Mouse (Mus musculus) G1E-ER4 (cell line): Measurements from ENCODE around the gene Cdh23. TPM values are rescaled to one million over a fixed set of nuclear protein-coding genes. Genes with fewer than 3 reads are reported as not detected.

Experiments used
- GATA1 ChIP-seq: IDR thresholded peaks from one replicate; pipeline ENCODE4 v1.8.0; 2012; ENCODE audit warnings: low read length, inconsistent platforms
- polyA plus RNA-seq: library from polyadenylated mRNA; stranded (reverse); fragments of >175 nt; gene quantifications from 2 replicates; pipeline ENCODE4 v1.2.3, GENCODE M21; 2012

Gene Cdh23
- polyA plus RNA-seq, 1 experiment, result not detected

DNA sequence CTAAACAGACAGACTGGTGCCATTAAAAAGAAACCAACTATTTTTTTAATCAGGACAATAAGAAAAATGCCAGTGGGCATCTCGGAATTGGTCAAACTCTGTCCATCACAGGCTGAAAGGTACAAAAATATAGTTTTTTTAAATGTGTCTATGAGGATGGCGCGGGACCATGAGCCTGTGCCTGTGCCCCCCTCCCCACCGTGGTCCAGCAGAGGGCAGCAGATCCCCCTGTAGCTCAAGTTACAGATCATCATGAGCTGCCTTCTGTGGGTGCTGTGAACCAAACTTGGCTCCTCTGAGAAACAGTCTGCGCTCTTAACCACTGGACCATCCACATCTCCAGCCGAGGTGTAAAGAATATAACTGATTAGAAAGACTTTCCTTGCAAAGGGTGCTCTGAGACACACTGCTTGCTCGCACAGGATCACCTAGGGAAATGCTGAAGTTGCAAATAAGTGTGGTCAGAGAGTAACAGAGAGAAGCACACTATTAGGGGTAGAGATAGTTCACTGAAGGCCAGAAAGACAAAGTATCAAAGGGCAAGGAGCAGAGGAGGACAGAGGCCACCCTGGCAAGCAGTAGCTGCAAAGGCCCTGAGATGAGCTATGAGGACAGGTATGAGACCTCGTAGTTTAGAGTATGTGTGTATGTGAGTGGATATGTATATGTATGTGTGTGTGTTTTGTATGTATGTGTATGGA, 74.7 kb downstream of the Cdh23 start:
- TF ChIP-seq GATA1, result no peak

DNA sequence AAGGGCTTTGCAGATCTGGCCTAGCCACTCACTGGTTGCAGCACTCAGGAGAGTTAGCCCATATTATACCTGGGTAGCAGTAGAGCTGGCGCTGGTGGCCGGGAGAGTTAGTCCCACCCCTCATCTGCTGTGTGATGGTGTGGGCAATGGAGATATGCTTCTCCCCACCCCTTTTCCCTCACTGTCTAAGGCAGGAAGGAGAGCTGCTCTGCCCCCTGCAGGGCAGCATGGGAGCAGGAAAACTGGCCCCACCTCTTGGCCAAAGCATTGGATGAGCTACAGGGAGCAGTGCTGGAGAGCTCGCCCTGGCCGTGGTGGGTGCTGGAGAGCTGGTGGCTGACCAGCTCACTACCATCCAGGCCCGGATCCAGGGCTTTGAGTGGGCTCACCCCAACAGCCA, 80.4 kb downstream of the Cdh23 start:
- TF ChIP-seq GATA1, result no peak

DNA sequence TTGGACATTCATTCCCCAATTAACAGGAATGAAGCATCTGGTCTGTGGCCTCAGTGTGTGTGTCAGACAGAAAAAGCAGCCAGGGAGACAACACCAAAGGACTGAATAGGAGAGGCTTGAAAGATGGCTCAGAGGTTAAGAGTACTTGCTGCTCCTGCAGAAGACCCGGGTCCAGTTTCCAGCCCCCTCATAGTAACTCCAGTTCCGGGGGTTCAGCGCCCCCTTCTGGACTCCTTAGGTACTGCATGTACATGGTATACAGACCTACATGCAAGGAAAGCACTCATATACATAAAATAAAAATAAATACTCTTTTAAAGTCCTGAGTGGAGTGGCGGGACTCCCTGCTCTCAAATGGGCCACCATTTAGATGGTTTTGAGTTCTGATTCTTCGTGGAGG, 83.4 kb downstream of the Cdh23 start:
- TF ChIP-seq GATA1, result no peak

DNA sequence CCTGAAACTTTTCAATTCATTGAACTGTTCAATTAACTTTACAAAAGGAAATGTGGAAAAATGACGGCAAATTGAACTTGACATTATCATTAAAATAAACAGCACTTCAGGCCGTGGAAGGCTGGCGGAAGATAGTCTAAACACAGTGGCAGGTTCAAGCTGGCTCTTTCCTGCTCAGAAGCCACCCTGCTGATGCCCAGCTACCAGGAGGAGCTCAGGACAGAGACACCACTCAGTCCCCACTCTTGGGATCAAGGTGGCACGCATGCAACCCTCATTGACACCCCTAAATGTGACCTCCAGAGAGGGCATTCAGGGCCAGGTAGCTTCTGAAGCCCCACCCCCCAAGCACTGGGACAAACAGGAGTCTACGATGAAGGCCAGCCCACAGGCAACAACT, 89.1 kb downstream of the Cdh23 start:
- TF ChIP-seq GATA1, result no peak

DNA sequence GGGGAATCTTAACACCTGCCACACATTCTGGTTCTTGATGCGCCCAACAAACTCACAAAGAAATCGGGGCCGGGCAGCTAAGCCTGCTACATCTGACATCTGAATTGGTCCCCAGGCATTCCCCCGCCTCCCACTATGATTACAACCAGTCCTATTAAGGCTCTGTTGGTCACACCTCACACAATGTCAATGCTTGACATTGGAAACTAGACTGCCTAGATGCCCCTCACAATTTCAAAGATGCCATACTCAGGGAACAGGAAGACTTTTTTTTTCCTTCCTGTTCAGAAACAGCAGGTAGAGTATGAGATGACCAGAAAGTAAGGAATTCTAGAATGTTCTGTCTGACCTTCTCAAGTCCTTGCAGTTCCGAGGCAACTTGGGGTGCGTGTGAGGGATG, 89.6 kb downstream of the Cdh23 start:
- no peak for TF ChIP-seq GATA1

DNA sequence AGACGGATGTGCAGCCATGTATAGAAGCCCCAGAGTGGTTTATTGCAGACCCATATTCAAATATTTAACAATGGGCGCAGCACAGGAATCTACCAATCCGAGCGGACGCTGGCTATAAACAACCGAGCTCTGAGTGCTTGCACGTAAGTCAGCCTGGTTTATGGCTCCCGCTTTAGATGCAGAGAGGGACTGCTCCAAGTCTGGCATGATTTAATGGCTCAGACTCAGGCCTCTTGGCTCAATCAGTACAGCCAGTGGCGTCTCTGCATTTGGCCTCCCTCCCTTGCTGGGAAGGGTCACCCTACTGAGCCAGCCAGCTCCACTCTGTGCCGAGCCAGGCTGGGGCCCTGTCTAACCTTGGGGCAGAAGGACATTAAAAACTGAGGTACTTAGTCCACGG, 94.1 kb downstream of the Cdh23 start:
- TF ChIP-seq GATA1, result no peak

DNA sequence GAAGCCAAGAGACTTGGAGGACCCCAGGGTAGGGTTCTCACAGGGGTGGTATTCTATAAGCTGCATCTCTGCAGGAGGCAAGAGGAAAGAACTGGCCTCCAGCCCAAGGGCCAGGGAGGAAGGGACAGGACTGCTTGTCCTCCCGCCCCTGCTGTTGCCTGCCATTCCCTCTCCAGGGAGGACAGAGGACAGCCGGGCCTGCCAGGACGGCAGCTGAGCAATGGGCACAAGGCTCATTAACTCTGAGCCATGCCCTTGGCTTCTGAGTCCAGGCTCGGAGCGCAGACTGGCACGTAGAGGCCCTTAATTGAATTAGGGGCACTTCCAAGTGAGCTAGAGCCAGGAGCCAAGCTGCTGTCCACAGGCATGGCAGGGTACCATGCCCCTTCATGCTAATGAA, 101.1 kb downstream of the Cdh23 start:
- TF ChIP-seq GATA1, result no peak

DNA sequence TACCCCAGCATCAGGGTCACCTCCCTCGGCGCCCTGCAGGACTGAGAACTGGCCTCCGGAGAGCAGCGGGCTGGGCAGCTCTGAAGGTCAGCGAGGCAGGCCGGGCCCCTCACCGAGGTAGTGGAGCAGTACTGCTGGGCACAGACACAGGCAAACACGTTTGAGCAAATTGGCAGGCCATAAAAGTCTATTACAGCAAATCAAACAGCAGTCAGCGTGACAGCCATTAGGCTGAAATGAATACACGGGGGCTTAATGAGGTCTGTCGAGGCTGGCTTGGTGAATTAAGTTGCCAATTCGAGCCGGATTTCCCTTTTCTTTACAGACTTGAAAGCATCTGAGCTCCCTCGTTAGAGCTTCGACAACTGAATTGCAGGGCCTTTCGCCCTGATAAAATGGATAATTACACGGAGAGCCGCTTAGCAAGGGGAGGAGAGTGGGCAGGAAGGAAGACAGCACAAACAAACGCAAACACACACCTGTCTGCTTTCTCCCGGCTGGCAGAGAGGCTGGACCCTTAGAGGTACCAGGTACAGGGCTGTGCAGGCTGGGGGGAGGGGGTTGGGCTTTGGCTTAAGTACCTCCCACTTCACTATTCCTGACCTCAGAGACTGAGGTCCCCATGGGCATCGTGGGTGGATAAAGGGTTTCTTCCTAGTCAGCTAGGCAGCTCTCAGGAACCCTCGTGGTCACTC, 103.3 kb downstream of the Cdh23 start:
- no peak for TF ChIP-seq GATA1

DNA sequence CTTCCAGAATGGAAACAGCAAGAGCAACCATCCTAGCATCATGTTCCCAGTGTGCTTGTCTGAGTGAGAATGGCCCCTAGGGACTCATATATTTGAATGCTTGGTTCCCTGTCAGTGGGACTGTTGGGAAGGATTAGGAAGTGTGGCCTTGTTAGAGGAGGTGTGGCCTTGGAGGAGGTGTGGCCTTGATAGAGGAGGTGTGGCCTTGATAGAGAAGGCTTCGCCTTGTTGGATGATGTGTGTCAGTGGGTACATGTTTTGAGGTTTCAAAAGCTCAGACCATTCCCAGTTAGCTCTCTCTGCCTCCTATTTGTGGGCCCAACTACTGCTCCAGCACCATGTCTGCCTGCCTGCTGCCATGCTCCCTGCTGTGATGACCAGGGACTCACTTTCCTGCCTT, 105.0 kb downstream of the Cdh23 start:
- TF ChIP-seq GATA1, result no peak

DNA sequence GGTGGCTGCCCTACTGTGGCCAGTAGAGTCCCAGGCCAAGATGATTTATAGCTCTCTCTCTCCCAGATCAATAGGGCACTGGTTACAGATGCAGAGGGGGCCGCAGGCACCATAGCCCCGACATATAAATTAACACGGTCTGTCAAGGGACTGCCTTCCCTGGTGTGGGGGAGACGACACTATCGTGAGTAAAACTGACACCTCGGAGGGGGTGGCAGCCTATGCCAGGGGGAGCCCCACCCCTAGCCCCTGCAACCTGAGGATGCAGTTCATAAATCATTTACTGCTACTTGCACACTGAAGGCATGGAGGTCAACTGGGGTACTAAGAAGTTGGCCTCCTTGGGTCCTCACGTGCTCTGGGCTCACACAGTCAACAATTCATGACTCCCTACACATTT, 106.0 kb downstream of the Cdh23 start:
- TF ChIP-seq GATA1, result no peak

DNA sequence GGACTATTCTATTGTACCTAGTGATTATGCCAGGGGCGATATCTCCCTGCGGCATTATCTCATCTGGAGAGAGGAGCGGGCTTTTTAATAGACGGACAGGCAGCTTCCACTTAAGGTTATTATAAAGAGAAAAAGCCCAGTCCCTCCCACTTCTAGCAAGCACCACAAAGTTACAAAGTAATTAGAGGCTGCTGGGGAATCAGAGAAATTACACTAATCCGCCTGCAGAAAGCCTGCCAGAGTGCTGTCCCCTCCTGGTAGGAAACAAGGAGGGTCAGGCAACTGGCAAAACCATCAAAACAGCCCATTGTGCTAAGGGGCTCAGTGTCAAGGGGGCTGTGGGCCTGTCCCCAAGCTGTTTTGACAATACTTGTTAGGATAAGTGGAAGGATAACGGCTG, 110.6 kb downstream of the Cdh23 start:
- no peak for TF ChIP-seq GATA1

DNA sequence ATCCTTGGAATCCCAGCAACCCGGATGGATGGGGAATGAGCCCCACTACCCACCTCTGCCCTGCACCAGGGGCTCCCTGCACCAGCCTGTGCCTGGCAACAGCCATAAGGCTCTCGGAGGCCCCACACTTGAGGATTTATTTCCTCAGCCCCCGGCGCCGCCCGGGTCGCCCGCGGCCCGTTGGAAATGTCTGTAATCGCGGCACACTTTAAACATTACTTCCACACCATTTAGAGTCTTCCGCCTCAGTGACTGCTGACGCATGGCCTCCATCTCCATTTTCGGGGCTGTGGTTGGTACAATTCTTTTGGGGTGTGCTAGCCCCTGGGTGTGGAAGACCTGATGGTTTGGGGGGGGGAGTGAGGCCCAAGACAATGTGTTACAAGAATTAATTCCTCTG, 113.3 kb downstream of the Cdh23 start:
- no peak for TF ChIP-seq GATA1

DNA sequence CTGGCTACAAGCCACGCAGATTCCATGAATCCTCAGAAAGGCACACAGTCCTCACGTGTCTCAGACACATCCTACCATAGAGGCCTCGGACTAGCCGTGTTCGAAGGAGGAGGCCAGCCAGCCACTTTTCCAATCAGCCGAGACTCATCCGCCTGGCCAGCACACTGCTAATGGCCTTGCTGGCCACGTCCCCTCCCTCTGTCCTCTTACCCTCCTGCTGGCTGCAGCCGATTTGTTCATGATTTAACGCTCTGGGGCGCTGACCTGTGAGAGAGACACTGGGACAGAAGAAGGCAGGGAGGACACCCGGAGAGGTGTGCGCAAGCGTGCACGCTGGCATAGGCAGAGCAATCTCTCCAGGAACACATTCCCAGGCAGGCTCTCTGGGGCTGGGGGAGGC, 115.6 kb downstream of the Cdh23 start:
- TF ChIP-seq GATA1, result no peak

DNA sequence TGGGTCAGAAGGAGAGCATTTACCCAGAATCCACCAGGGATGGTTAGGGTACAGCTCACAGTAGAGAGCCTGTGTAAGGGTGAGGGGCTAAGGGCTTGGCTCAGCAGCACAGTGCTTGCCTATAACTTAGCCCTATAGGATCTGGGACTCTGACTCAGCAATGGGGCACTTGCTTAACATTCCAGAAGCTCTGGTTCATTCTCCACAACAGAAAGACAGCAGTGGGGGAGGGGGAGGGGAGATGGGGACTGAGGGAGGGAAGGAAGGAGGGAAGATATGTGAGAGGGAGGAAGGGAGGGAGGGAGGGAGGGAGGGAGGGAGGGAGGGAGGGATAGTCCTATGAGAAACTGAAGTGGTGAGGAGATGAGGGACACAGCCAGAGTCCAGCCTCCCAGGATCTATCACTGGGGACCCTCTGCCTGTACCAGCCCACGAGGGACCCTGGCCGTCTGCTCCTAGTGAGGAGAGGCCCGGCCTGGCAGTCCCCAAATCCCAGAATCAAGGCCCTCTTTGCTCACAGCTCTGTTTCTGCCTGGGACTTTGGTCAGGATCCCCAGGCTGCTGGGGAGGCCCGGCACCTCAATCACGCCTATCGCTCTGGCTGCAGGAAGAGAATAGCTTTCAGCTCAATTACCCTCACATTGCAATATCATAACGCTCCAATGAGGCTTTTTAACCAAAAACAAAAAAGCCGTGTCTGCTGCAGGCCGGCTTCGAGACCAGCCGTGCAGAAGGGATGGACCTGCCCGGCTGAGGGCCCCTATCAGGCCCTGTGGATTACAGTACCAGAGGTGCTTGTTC, 117.4 kb downstream of the Cdh23 start:
- no peak for TF ChIP-seq GATA1

DNA sequence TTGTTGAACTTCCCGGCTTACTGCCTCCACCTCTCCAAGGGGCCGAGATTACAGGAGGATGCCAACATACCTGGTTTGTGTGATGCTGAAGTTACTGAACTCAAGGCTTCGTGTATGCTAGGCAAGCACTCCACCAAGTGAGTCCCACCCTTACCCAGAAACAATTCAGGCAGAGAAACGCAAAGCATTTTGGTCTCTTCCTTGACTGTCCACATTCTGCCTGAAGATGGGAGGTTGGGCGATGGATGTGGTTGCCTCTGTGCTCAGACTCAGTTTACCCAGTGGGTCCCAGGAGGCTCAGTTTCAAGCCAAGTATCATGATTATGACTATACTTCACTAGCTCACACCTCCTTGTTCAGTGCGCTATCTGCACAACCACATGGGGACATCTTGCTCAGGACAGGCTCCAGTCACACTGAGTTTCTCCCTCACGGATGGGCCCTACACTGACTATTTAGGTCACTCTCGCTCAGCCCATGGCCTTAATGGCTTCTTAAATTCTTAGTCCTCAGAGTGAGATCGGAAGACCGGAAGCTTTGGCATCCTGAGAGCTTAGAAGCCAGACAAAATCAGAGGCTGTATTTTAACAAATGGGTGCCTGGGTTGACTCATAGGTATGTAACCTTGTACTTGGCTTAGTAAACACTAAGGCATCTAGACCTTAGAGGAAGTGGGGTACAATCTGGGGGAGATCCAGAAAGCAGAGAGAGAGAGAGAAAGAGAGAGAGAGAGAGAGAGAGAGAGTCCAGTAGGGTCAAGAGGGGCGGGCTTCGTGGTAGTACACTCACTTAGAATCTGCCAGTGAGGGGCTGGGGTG, 118.2 kb downstream of the Cdh23 start:
- TF ChIP-seq GATA1, result no peak
